Mouse (Mus musculus): ENCODE data around the gene Mybphl.

- TF ChIP-seq POLR2A (IDR thresholded peaks at IDR 0.05; ENCODE audit: borderline replicate concordance, insufficient read depth, low read length) (no peak), CTCF (IDR thresholded peaks at IDR 0.05; ENCODE audit: borderline replicate concordance, insufficient read depth, low read depth, low read length) (no peak)
Measured at GRCm38 (mm10) chr3:108425624-108426018, 60.9 kb downstream of the Mybphl start.

Measured in cerebellum, adult 2 months (tissue).